In genomic region chr1:133163820-133164431, GRCm38 (mm10) we compare ENCODE assay signal across 8 mouse cellular contexts. TPM values are rescaled to one million over a fixed set of nuclear protein-coding genes. Genes with fewer than 3 reads are reported as not detected.
DNase-seq lines count a peak whose midpoint lies in the region; ATAC-seq lines count a peak whose summit lies in the region.

TSS of gene Plekha6 (plus strand) at chr1:133164210.

- H3K27ac ChIP-seq in forebrain, embryonic 12.5 days: no peak within 1 kb of the TSS
- no peak within 1 kb of the TSS for H3K27ac ChIP-seq in hindbrain, embryonic 12.5 days
- H3K27ac ChIP-seq in midbrain, embryonic 13.5 days: no peak within 1 kb of the TSS

- no peaks in the 10 kb centered on the region for H3K36me3 ChIP-seq in forebrain, embryonic 12.5 days (replicated peaks)
- H3K36me3 ChIP-seq in hindbrain, embryonic 12.5 days: no peaks in the 10 kb centered on the region
- H3K36me3 ChIP-seq in midbrain, embryonic 13.5 days: no peaks in the 10 kb centered on the region

- intact Hi-C loops in left cerebral cortex, postnatal 36 days (cut with DNase I): no loop called here

- peak; percentile 33; the same call in 1 of the 2 replicates for ATAC-seq in frontal cortex, adult (ENCODE audit: low TSS enrichment)
- ATAC-seq in forebrain, embryonic 12.5 days (ENCODE audit: low FRiP score): peak; percentile 62
- peak; percentile 49 for ATAC-seq in hindbrain, embryonic 12.5 days (ENCODE audit: low FRiP score)
- ATAC-seq in midbrain, embryonic 13.5 days: peak; percentile 70

- no peaks in the 10 kb centered on the region for H3K9me3 ChIP-seq in forebrain, embryonic 12.5 days
- H3K9me3 ChIP-seq in hindbrain, embryonic 12.5 days (replicated peaks): no peaks in the 10 kb centered on the region
- H3K9me3 ChIP-seq in midbrain, embryonic 13.5 days: no peaks in the 10 kb centered on the region

- H3K9ac ChIP-seq in forebrain, embryonic 12.5 days: peak within 1 kb of the TSS; percentile 58
- peak within 1 kb of the TSS; percentile 67 for H3K9ac ChIP-seq in hindbrain, embryonic 12.5 days
- peak within 1 kb of the TSS; percentile 65 for H3K9ac ChIP-seq in midbrain, embryonic 13.5 days (replicated peaks)

- H3K27me3 ChIP-seq in forebrain, embryonic 12.5 days: peaks cover 84% of the 10 kb centered on the region
- H3K27me3 ChIP-seq in hindbrain, embryonic 12.5 days: peaks cover 70% of the 10 kb centered on the region
- peaks cover 60% of the 10 kb centered on the region for H3K27me3 ChIP-seq in midbrain, embryonic 13.5 days

- no peak for DNase-seq in frontal cortex, postnatal 36 days (ENCODE audit: low spot score in 2 of 2)
- DNase-seq in T-cell, adult 2 months (ENCODE audit: low spot score): peak; percentile 33
- no peak for DNase-seq in left cerebral cortex, postnatal 36 days (ENCODE audit: low spot score in 2 of 2)
- peak; percentile 12 to 33 for DNase-seq in thymus, postnatal 10 days (ENCODE audit: low spot score in 2 of 2)

- H3K4me1 ChIP-seq in forebrain, embryonic 12.5 days: peaks cover 26% of the 10 kb centered on the region
- H3K4me1 ChIP-seq in hindbrain, embryonic 12.5 days: peaks cover 23% of the 10 kb centered on the region
- H3K4me1 ChIP-seq in midbrain, embryonic 13.5 days (replicated peaks): peaks cover 27% of the 10 kb centered on the region

- peak within 1 kb of the TSS; percentile 96 for H3K4me2 ChIP-seq in forebrain, embryonic 12.5 days
- H3K4me2 ChIP-seq in hindbrain, embryonic 12.5 days (replicated peaks): peak within 1 kb of the TSS; percentile 99
- H3K4me2 ChIP-seq in midbrain, embryonic 13.5 days (replicated peaks): peak within 1 kb of the TSS; percentile 97

- peak within 1 kb of the TSS; percentile 55 for H3K4me3 ChIP-seq in forebrain, embryonic 12.5 days (replicated peaks)
- peak within 1 kb of the TSS; percentile 54 for H3K4me3 ChIP-seq in hindbrain, embryonic 12.5 days
- peak within 1 kb of the TSS; percentile 54 for H3K4me3 ChIP-seq in midbrain, embryonic 13.5 days (replicated peaks)

- under 1% methylated on average over 58 of the region's 68 CpGs for WGBS in forebrain, embryonic 12.5 days
- under 1% methylated on average over 67 of the region's 68 CpGs for WGBS in hindbrain, embryonic 12.5 days
- under 1% methylated on average over 59 of the region's 68 CpGs for WGBS in midbrain, embryonic 13.5 days

RNA-seq across cellular contexts. Expression of gene Plekha6, which starts in this region (rescaled TPM):
- polyA plus RNA-seq in forebrain, embryonic 12.5 days (2016; fragmentation: Nextera tagmentation; extraction: Ambion mirVana): 20.3 and 20.6 TPM in 2 replicates
- 25.8 and 29.1 TPM in 2 replicates for polyA plus RNA-seq in hindbrain, embryonic 12.5 days (2016; fragmentation: Nextera tagmentation; extraction: Ambion mirVana)
- 10 to 100 TPM; 66.5 to 87.4 TPM for total RNA-seq in left cerebral cortex, postnatal 36 days (2021)
- 25.4 and 28.5 TPM in 2 replicates for polyA plus RNA-seq in midbrain, embryonic 13.5 days (2015; fragmentation: Nextera tagmentation; extraction: Ambion mirVana)

Comparison
In these comparisons a context has a peak if more than half of its experiments do, and no peak if none do; other contexts are left out.
1. DNase-seq: peak in T-cell, adult 2 months (single experiment) and thymus, postnatal 10 days (2 of 2); none in frontal cortex, postnatal 36 days (0 of 2) and left cerebral cortex, postnatal 36 days (0 of 2).
2. Peak in every context shown above with its lines, with median percentiles within 50 percentile points of each other: ATAC-seq, H3K4me2 ChIP-seq, H3K4me3 ChIP-seq and H3K9ac ChIP-seq.